Mouse (Mus musculus): ENCODE results near the gene Maml2. TPM values are rescaled to one million over a fixed set of nuclear protein-coding genes. Genes with fewer than 3 reads are reported as not detected.

The Maml2 gene
- polyA plus RNA-seq, 1 experiment: 8.4 TPM

- no peak for DNase-seq (ENCODE audit: low read depth)
Measured at GRCm38 (mm10) chr9:13613325-13614268, 315.8 kb downstream of the Maml2 start.

GRCm38 (mm10) chr9:13616383-13617009 is 318.7 kb downstream of the Maml2 start:
- no peak for DNase-seq (ENCODE audit: low read depth)

GRCm38 (mm10) chr9:13620794-13621193 is 323.0 kb downstream of the Maml2 start:
- DNase-seq (ENCODE audit: low read depth): no peak

- DNase-seq (ENCODE audit: low read depth): no peak
Measured at GRCm38 (mm10) chr9:13621941-13622340, 324.2 kb downstream of the Maml2 start.

- no peak for DNase-seq (ENCODE audit: low read depth)
Measured at GRCm38 (mm10) chr9:13622426-13622825, 324.7 kb downstream of the Maml2 start.

- no peak for DNase-seq (ENCODE audit: low read depth)
Measured at GRCm38 (mm10) chr9:13623892-13624422, 326.2 kb downstream of the Maml2 start.

- DNase-seq (ENCODE audit: low read depth): no peak
Measured at GRCm38 (mm10) chr9:13624780-13625179, 327.0 kb downstream of the Maml2 start.

GRCm38 (mm10) chr9:13625215-13625614 is 327.5 kb downstream of the Maml2 start:
- DNase-seq (ENCODE audit: low read depth): no peak

- no peak for DNase-seq (ENCODE audit: low read depth)
Measured at GRCm38 (mm10) chr9:13626480-13626879, 328.7 kb downstream of the Maml2 start.

- DNase-seq (ENCODE audit: low read depth): no peak
Measured at GRCm38 (mm10) chr9:13633371-13633770, 335.6 kb downstream of the Maml2 start.

- DNase-seq (ENCODE audit: low read depth): no peak
Measured at GRCm38 (mm10) chr9:13639655-13640054, 341.9 kb downstream of the Maml2 start.

GRCm38 (mm10) chr9:13645153-13645552 is 347.4 kb downstream of the Maml2 start:
- no peak for DNase-seq (ENCODE audit: low read depth)

- no peak for DNase-seq (ENCODE audit: low read depth)
Measured at GRCm38 (mm10) chr9:13651065-13651464, 353.3 kb downstream of the Maml2 start.

GRCm38 (mm10) chr9:13651828-13652227 is 354.1 kb downstream of the Maml2 start:
- no peak for DNase-seq (ENCODE audit: low read depth)

- DNase-seq (ENCODE audit: low read depth): no peak
Measured at GRCm38 (mm10) chr9:13652389-13652877, 354.7 kb downstream of the Maml2 start.

GRCm38 (mm10) chr9:13652917-13653316 is 355.2 kb downstream of the Maml2 start:
- no peak for DNase-seq (ENCODE audit: low read depth)

- DNase-seq (ENCODE audit: low read depth): no peak
Measured at GRCm38 (mm10) chr9:13661768-13662623, 364.2 kb downstream of the Maml2 start.

- no peak for DNase-seq (ENCODE audit: low read depth)
Measured at GRCm38 (mm10) chr9:13665487-13665969, 367.8 kb downstream of the Maml2 start.

GRCm38 (mm10) chr9:13667955-13668354 is 370.2 kb downstream of the Maml2 start:
- DNase-seq (ENCODE audit: low read depth): no peak

GRCm38 (mm10) chr9:13668742-13669141 is 371.0 kb downstream of the Maml2 start:
- DNase-seq (ENCODE audit: low read depth): no peak

GRCm38 (mm10) chr9:13671125-13671769 is 373.5 kb downstream of the Maml2 start:
- DNase-seq (ENCODE audit: low read depth): no peak
